Mouse (Mus musculus): ENCODE measurements around the gene Set. TPM values are rescaled to one million over a fixed set of nuclear protein-coding genes. Genes with fewer than 3 reads are reported as not detected.
"Not testable (repeated sequence)": the region's sequence is repeated elsewhere in the genome, so short reads cannot be mapped to it uniquely, and the experiment has no call there.

Gene Set
- total RNA-seq (2015; ENCODE audit: low replicate concordance) (56.2 and 60.5 TPM in 2 replicates), total RNA-seq (2017; ENCODE audit: low replicate concordance) (155 and 219 TPM in 2 replicates)

GRCm38 (mm10) chr2:30057223-30057904 is at the start of gene Set:
Set (plus strand) TSS chr2:30057378.
- peak; percentile 68 for ATAC-seq (replicated peaks; ENCODE audit: low FRiP score, poor library complexity, severe bottlenecking)

GRCm38 (mm10) chr2:30009101-30009500 is 48.1 kb upstream of the Set start:
- ATAC-seq (replicated peaks; ENCODE audit: low FRiP score, poor library complexity, severe bottlenecking) = no peak

- no peak for ATAC-seq (replicated peaks; ENCODE audit: low FRiP score, poor library complexity, severe bottlenecking)
These were observed 46.3 kb upstream of the Set start for GRCm38 (mm10) chr2:30010840-30011281.

- no peak for ATAC-seq (replicated peaks; ENCODE audit: low FRiP score, poor library complexity, severe bottlenecking)
These were observed 42.7 kb upstream of the Set start for GRCm38 (mm10) chr2:30014326-30014966.

GRCm38 (mm10) chr2:30025454-30025853 is 31.7 kb upstream of the Set start:
- ATAC-seq (replicated peaks; ENCODE audit: low FRiP score, poor library complexity, severe bottlenecking) = no peak

GRCm38 (mm10) chr2:30026997-30027396 is 30.2 kb upstream of the Set start:
- no peak for ATAC-seq (replicated peaks; ENCODE audit: low FRiP score, poor library complexity, severe bottlenecking)

- no peak for ATAC-seq (replicated peaks; ENCODE audit: low FRiP score, poor library complexity, severe bottlenecking)
These were observed 24.8 kb upstream of the Set start for GRCm38 (mm10) chr2:30032244-30032846.

- ATAC-seq (replicated peaks; ENCODE audit: low FRiP score, poor library complexity, severe bottlenecking) = no peak
These were observed 24.2 kb upstream of the Set start for GRCm38 (mm10) chr2:30032957-30033356.

- ATAC-seq (replicated peaks; ENCODE audit: low FRiP score, poor library complexity, severe bottlenecking) = no peak
These were observed 19.4 kb upstream of the Set start for GRCm38 (mm10) chr2:30037762-30038161.

GRCm38 (mm10) chr2:30038370-30038769 is 18.8 kb upstream of the Set start:
- ATAC-seq (replicated peaks; ENCODE audit: low FRiP score, poor library complexity, severe bottlenecking) = no peak

GRCm38 (mm10) chr2:30039687-30040086 is 17.5 kb upstream of the Set start:
- no peak for ATAC-seq (replicated peaks; ENCODE audit: low FRiP score, poor library complexity, severe bottlenecking)

- ATAC-seq (replicated peaks; ENCODE audit: low FRiP score, poor library complexity, severe bottlenecking) = peak; percentile 69
These were observed 14.7 kb upstream of the Set start for GRCm38 (mm10) chr2:30042445-30042844.

GRCm38 (mm10) chr2:30044550-30044949 is 12.6 kb upstream of the Set start:
- no peak for ATAC-seq (replicated peaks; ENCODE audit: low FRiP score, poor library complexity, severe bottlenecking)

- no peak for ATAC-seq (replicated peaks; ENCODE audit: low FRiP score, poor library complexity, severe bottlenecking)
These were observed 10.1 kb upstream of the Set start for GRCm38 (mm10) chr2:30047127-30047526.

GRCm38 (mm10) chr2:30048101-30048501 is 9.1 kb upstream of the Set start:
- ATAC-seq (replicated peaks; ENCODE audit: low FRiP score, poor library complexity, severe bottlenecking) = no peak

GRCm38 (mm10) chr2:30048699-30049388 is 8.3 kb upstream of the Set start, which contains the start of gene Wdr34:
Wdr34 (minus strand) TSS chr2:30048881.
- peak; percentile 98 for ATAC-seq (replicated peaks; ENCODE audit: low FRiP score, poor library complexity, severe bottlenecking)

GRCm38 (mm10) chr2:30049831-30050230 is 7.3 kb upstream of the Set start:
- no peak for ATAC-seq (replicated peaks; ENCODE audit: low FRiP score, poor library complexity, severe bottlenecking)

GRCm38 (mm10) chr2:30051992-30052761 is 5.0 kb upstream of the Set start:
- ATAC-seq (replicated peaks; ENCODE audit: low FRiP score, poor library complexity, severe bottlenecking) = no peak

GRCm38 (mm10) chr2:30055310-30055709 is 1.9 kb upstream of the Set start:
- ATAC-seq (replicated peaks; ENCODE audit: low FRiP score, poor library complexity, severe bottlenecking) = not testable (repeated sequence)

- no peak for ATAC-seq (replicated peaks; ENCODE audit: low FRiP score, poor library complexity, severe bottlenecking)
These were observed 442 bp upstream of the Set start for GRCm38 (mm10) chr2:30056736-30057135.

All from erythroid progenitor cell, adult 5-6 weeks (primary cell).